Mouse (Mus musculus): ENCODE measurements around the gene Rtp1. TPM values are rescaled to one million over a fixed set of nuclear protein-coding genes. Genes with fewer than 3 reads are reported as not detected.
A peak's percentile ranks its signal among the peaks of the same experiment; 100 is the strongest.

The Rtp1 gene
- not detected for total RNA-seq (2022)

GRCm38 (mm10) chr16:23428647-23429319, at the start of gene Rtp1:
Gene Rtp1 (plus strand): TSS chr16:23429133.
- no peak for DNase-seq

GRCm38 (mm10) chr16:23379536-23380230, 49.2 kb upstream of the Rtp1 start:
- no peak for DNase-seq

GRCm38 (mm10) chr16:23384304-23384703, 44.6 kb upstream of the Rtp1 start:
- no peak for DNase-seq

- no peak for DNase-seq
These were observed 31.0 kb upstream of the Rtp1 start for GRCm38 (mm10) chr16:23397931-23398330.

- DNase-seq = no peak
These were observed 27.5 kb upstream of the Rtp1 start for GRCm38 (mm10) chr16:23401463-23401862.

GRCm38 (mm10) chr16:23401959-23402358, 27.0 kb upstream of the Rtp1 start:
- DNase-seq = no peak

GRCm38 (mm10) chr16:23403008-23403755, 25.8 kb upstream of the Rtp1 start:
- peak; percentile 55 for DNase-seq

- no peak for DNase-seq
These were observed 16.0 kb upstream of the Rtp1 start for GRCm38 (mm10) chr16:23412930-23413329.

GRCm38 (mm10) chr16:23416261-23416656, 12.7 kb upstream of the Rtp1 start:
- DNase-seq = no peak

- no peak for DNase-seq
These were observed 12.2 kb upstream of the Rtp1 start for GRCm38 (mm10) chr16:23416657-23417293.

GRCm38 (mm10) chr16:23417456-23418240, 11.3 kb upstream of the Rtp1 start:
- DNase-seq = no peak

GRCm38 (mm10) chr16:23419565-23420085, 9.3 kb upstream of the Rtp1 start:
- no peak for DNase-seq

- DNase-seq = no peak
These were observed 5.1 kb upstream of the Rtp1 start for GRCm38 (mm10) chr16:23423825-23424224.

GRCm38 (mm10) chr16:23427701-23428100, 1.2 kb upstream of the Rtp1 start:
- DNase-seq = peak; percentile 62

- no peak for DNase-seq
These were observed 1.1 kb downstream of the Rtp1 start for GRCm38 (mm10) chr16:23429991-23430390.

GRCm38 (mm10) chr16:23437404-23438166, 8.7 kb downstream of the Rtp1 start:
- no peak for DNase-seq

- DNase-seq = peak; percentile 50
These were observed 15.3 kb downstream of the Rtp1 start for GRCm38 (mm10) chr16:23444231-23444630.

GRCm38 (mm10) chr16:23449946-23450345, 21.0 kb downstream of the Rtp1 start:
- no peak for DNase-seq

GRCm38 (mm10) chr16:23450816-23451215, 21.9 kb downstream of the Rtp1 start:
- no peak for DNase-seq

- DNase-seq = no peak
These were observed 23.5 kb downstream of the Rtp1 start for GRCm38 (mm10) chr16:23452476-23452875.

GRCm38 (mm10) chr16:23454376-23454775, 25.4 kb downstream of the Rtp1 start:
- no peak for DNase-seq
